Mouse (Mus musculus) thymus, postnatal 10 days (tissue): ENCODE measurements around the gene Rbfox2.
"Not testable (repeated sequence)": the region's sequence is repeated elsewhere in the genome, so short reads cannot be mapped to it uniquely, and the experiment has no call there.

Source experiments
- DNase-seq, 2 experiments: peaks; one replicate each; pipeline ENCODE4 v3.0.0; 2021; ENCODE audit warnings: low spot score in 2 of 2

Rbfox2 gene

GRCm38 (mm10) chr15:77306547-77307261, at the start of gene Rbfox2:
Gene Rbfox2 (minus strand): TSS chr15:77307004.
- DNase-seq = peak; percentile 12 to 40

- DNase-seq = no peak
These were observed 49.5 kb upstream of the Rbfox2 start for GRCm38 (mm10) chr15:77356248-77356810.

- DNase-seq = no peak
These were observed 48.2 kb upstream of the Rbfox2 start for GRCm38 (mm10) chr15:77354848-77355551.

GRCm38 (mm10) chr15:77354496-77354847, 47.7 kb upstream of the Rbfox2 start:
- DNase-seq = no peak

GRCm38 (mm10) chr15:77353764-77354163, 47.0 kb upstream of the Rbfox2 start:
- DNase-seq = no peak

GRCm38 (mm10) chr15:77352863-77353262, 46.1 kb upstream of the Rbfox2 start:
- DNase-seq = no peak

- DNase-seq = no peak
These were observed 43.3 kb upstream of the Rbfox2 start for GRCm38 (mm10) chr15:77350117-77350516.

- no peak for DNase-seq
These were observed 41.3 kb upstream of the Rbfox2 start for GRCm38 (mm10) chr15:77348146-77348545.

GRCm38 (mm10) chr15:77344127-77345125, 37.6 kb upstream of the Rbfox2 start:
- no peak for DNase-seq

GRCm38 (mm10) chr15:77343527-77344091, 36.8 kb upstream of the Rbfox2 start:
- peak in 1 of 2 experiments; percentile 47 for DNase-seq

GRCm38 (mm10) chr15:77342962-77343526, 36.2 kb upstream of the Rbfox2 start:
- DNase-seq = no peak

- DNase-seq = no peak
These were observed 35.2 kb upstream of the Rbfox2 start for GRCm38 (mm10) chr15:77342005-77342404.

GRCm38 (mm10) chr15:77340581-77340980, 33.8 kb upstream of the Rbfox2 start:
- no peak for DNase-seq

- DNase-seq = no peak
These were observed 32.2 kb upstream of the Rbfox2 start for GRCm38 (mm10) chr15:77338924-77339429.

GRCm38 (mm10) chr15:77338451-77338850, 31.6 kb upstream of the Rbfox2 start:
- no peak for DNase-seq

GRCm38 (mm10) chr15:77337926-77338325, 31.1 kb upstream of the Rbfox2 start:
- no peak for DNase-seq

GRCm38 (mm10) chr15:77336968-77337341, 30.2 kb upstream of the Rbfox2 start:
- DNase-seq = no peak

- peak in 1 of 2 experiments; percentile 50 for DNase-seq
These were observed 29.6 kb upstream of the Rbfox2 start for GRCm38 (mm10) chr15:77336287-77336967.

GRCm38 (mm10) chr15:77335185-77335584, 28.4 kb upstream of the Rbfox2 start:
- DNase-seq = not testable (repeated sequence)

- DNase-seq = no peak
These were observed 25.6 kb upstream of the Rbfox2 start for GRCm38 (mm10) chr15:77332272-77332991.
